Mouse (Mus musculus) lung, embryonic 16.5 days (tissue): ENCODE results near the gene Tbc1d30. TPM values are rescaled to one million over a fixed set of nuclear protein-coding genes. Genes with fewer than 3 reads are reported as not detected.
A peak's percentile ranks its signal among the peaks of the same experiment; 100 is the strongest.

ENCODE experiments used
- ATAC-seq: fragments of 200-750 bp; cut with Nextera tagmentation; 2 replicates; pipeline ENCODE4 v1.8.0; 2017; ENCODE audit warnings: low read depth, mild to moderate bottlenecking, moderate library complexity
- H3K27ac ChIP-seq: fragments of 300-500 bp; sonication (generic); 2 replicates; pipeline ENCODE4 v1.5.1; 2014; ENCODE audit warnings: mild to moderate bottlenecking, control low read depth, low read length
- H3K27me3 ChIP-seq: fragments of 300-500 bp; sonication (generic); 2 replicates; pipeline ENCODE4 v1.6.1; 2014; ENCODE audit warnings: low read depth, low read length, mixed read lengths; ENCODE audit not compliant: control insufficient read depth, insufficient read depth
- H3K36me3 ChIP-seq: fragments of 300-500 bp; sonication (generic); 2 replicates; pipeline ENCODE4 v1.6.1; 2014; ENCODE audit warnings: low read length; ENCODE audit not compliant: control insufficient read depth, insufficient read depth
- H3K4me1 ChIP-seq: fragments of 300-500 bp; sonication (generic); replicated peaks from 2 replicates; pipeline ENCODE4 v1.6.1; 2014; ENCODE audit warnings: low read length, mixed read lengths; ENCODE audit not compliant: control insufficient read depth, insufficient read depth
- H3K4me2 ChIP-seq: fragments of 300-500 bp; sonication (generic); 2 replicates; pipeline ENCODE4 v1.6.1; 2014; ENCODE audit warnings: low read depth, low read length, control low read depth
- H3K4me3 ChIP-seq: fragments of 300-500 bp; sonication (generic); 2 replicates; pipeline ENCODE4 v1.5.1; 2014; ENCODE audit warnings: mild to moderate bottlenecking, low read length, control low read depth
- H3K9ac ChIP-seq: fragments of 300-500 bp; sonication (generic); 2 replicates; pipeline ENCODE4 v1.6.1; 2014; ENCODE audit warnings: low read length, control low read depth
- H3K9me3 ChIP-seq: fragments of 300-500 bp; sonication (generic); 2 replicates; pipeline ENCODE4 v1.6.1; 2016; ENCODE audit warnings: low read length; ENCODE audit not compliant: control insufficient read depth
- WGBS: fragments of 180-500 bp; shearing (Covaris S2); extraction: QIAGEN DNeasy Blood & Tissue Kit; methylation state at CpG from one replicate; pipeline ENCODE4 v1.1.7; 2014; 5-methylcytosine and 5-hydroxymethylcytosine counted together
- polyA plus RNA-seq: library from polyadenylated mRNA; unstranded; fragments of >200 nt; fragmentation: Nextera tagmentation; extraction: Ambion mirVana; gene quantifications from 2 replicates; pipeline ENCODE4 v1.2.1, GENCODE M21; 2015

The Tbc1d30 gene
- polyA plus RNA-seq, 1 experiment from 2014 or later = 2.8 TPM

DNA sequence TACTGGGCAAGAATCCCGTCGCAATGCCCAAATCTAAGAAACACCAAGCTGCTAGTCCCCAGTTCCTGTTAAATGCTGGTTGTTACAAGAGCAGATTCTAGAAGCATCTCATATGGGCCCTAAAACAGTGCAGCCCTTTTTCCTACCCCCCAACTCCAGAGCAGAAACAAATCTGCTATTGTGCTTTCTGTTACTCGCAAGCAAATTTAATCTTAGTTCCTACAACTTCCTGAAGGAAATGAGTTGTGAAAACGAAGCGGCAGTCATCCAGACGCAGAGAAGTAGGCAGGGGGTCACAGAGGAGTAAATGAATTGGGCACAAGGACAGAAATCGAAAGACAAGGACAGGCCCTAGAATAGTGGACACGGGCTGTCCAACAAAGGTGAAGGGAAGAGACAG, 99.9 kb downstream of the Tbc1d30 start:
- Histone ChIP-seq H3K27me3 (no peaks in the 10 kb centered on the region), H3K36me3 (no peaks in the 10 kb centered on the region), H3K4me3 (no peak overlapping the region), H3K4me1 (peaks cover 6% of the 10 kb centered on the region), H3K27ac (peak overlapping the region; percentile 58), H3K9ac (0 out of 2 replicates have a peak overlapping the region, but pooled peaks have one; percentile 35), H3K4me2 (no peak overlapping the region), H3K9me3 (no peaks in the 10 kb centered on the region)
- peak; percentile 29; the same call in 1 of the 2 replicates for ATAC-seq
- 39% methylated on average over 8 of the region's 8 CpGs for WGBS

- Histone ChIP-seq H3K9ac (no peak overlapping the region), H3K36me3 (no peaks in the 10 kb centered on the region), H3K27me3 (no peaks in the 10 kb centered on the region), H3K27ac (no peak overlapping the region), H3K4me3 (no peak overlapping the region), H3K4me2 (no peak overlapping the region), H3K9me3 (no peaks in the 10 kb centered on the region), H3K4me1 (peaks cover 6% of the 10 kb centered on the region)
- ATAC-seq = no peak
- 88% methylated on average over 4 of the region's 4 CpGs for WGBS
Observed at GRCm38 (mm10) chr10:121249820-121250219, 101.3 kb downstream of the Tbc1d30 start.

DNA sequence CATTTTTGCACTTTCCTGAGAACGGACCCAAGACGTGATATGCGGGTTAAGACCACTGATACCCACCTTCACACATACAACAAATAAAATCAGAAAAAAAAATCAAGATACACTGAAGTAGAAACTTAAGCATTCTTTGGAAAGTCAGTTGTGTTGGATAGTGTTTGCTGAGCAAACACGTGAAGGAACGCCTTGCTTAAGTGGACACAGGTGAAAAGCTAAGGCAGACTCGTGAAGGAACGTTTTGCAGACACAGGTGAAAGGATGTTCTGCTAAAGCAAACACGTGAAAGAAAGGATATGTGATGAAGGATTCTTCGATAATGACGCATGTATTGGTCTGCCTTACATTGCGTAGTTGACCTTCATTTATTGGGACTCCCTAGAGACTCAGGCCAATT, 103.5 kb downstream of the Tbc1d30 start:
- Histone ChIP-seq H3K27me3 (no peaks in the 10 kb centered on the region), H3K4me3 (no peak overlapping the region), H3K9me3 (no peaks in the 10 kb centered on the region), H3K27ac (no peak overlapping the region), H3K9ac (no peak overlapping the region), H3K36me3 (no peaks in the 10 kb centered on the region), H3K4me1 (peaks cover 12% of the 10 kb centered on the region), H3K4me2 (no peak overlapping the region)
- WGBS = 63% methylated on average over 11 of the region's 11 CpGs
- ATAC-seq = no peak

- peak overlapping the region; percentile 42; the same call in 1 of the 2 replicates for H3K27ac ChIP-seq
Observed at GRCm38 (mm10) chr10:121246971-121247370, 104.1 kb downstream of the Tbc1d30 start.

GRCm38 (mm10) chr10:121243373-121244207, 107.5 kb downstream of the Tbc1d30 start:
- H3K27ac ChIP-seq = peak overlapping the region; percentile 76

More at GRCm38 (mm10) chr10:121246971-121247370, 104.1 kb downstream of the Tbc1d30 start:
- H3K4me3 ChIP-seq = no peak overlapping the region
- no peak overlapping the region for H3K9ac ChIP-seq
- H3K36me3 ChIP-seq = no peaks in the 10 kb centered on the region
- H3K4me1 ChIP-seq = peaks cover 15% of the 10 kb centered on the region
- ATAC-seq = peak; percentile 73
- H3K4me2 ChIP-seq = peak overlapping the region; percentile 12; the same call in 1 of the 2 replicates
- no peaks in the 10 kb centered on the region for H3K9me3 ChIP-seq
- 47% methylated on average over 21 of the region's 21 CpGs for WGBS
- no peaks in the 10 kb centered on the region for H3K27me3 ChIP-seq

DNA sequence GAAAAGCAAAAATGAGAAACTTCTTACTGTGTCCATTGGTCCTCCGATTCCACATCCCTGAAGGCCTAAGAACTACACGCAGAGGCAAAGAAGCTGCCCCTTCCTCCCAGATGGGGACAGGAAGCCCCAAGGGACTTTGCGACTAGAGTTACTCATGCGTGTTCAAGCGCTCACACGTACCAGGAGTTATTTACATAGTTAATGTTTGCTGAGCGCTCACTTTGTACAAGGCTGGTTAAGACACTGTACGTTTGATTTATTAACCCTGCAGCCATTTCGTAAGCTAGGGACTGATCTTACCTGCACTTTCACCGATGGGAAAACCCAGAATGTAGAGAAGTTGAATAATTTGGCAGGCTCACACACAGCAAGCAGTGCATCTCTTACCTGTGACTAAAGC, 108.5 kb downstream of the Tbc1d30 start:
- Histone ChIP-seq H3K4me3 (no peak overlapping the region), H3K4me2 (no peak overlapping the region), H3K36me3 (no peaks in the 10 kb centered on the region), H3K27ac (peak overlapping the region; percentile 76), H3K9ac (no peak overlapping the region), H3K4me1 (peaks cover 9% of the 10 kb centered on the region), H3K9me3 (no peaks in the 10 kb centered on the region), H3K27me3 (no peaks in the 10 kb centered on the region)
- 54% methylated on average over 10 of the region's 10 CpGs for WGBS
- peak; percentile 75 for ATAC-seq

More at GRCm38 (mm10) chr10:121243373-121244207, 107.5 kb downstream of the Tbc1d30 start:
- Histone ChIP-seq H3K27me3 (no peaks in the 10 kb centered on the region), H3K4me3 (no peak overlapping the region), H3K9ac (no peak overlapping the region), H3K36me3 (no peaks in the 10 kb centered on the region), H3K4me2 (no peak overlapping the region), H3K4me1 (peaks cover 9% of the 10 kb centered on the region), H3K9me3 (no peaks in the 10 kb centered on the region)
- no peak for ATAC-seq
- WGBS = 51% methylated on average over 23 of the region's 23 CpGs

GRCm38 (mm10) chr10:121239065-121239464, 112.0 kb downstream of the Tbc1d30 start:
- Histone ChIP-seq H3K9ac (no peak overlapping the region), H3K4me2 (no peak overlapping the region), H3K36me3 (no peaks in the 10 kb centered on the region), H3K27me3 (no peaks in the 10 kb centered on the region), H3K4me3 (no peak overlapping the region), H3K9me3 (no peaks in the 10 kb centered on the region), H3K27ac (no peak overlapping the region), H3K4me1 (peaks cover 9% of the 10 kb centered on the region)
- no peak for ATAC-seq
- WGBS = 88% methylated on average over 10 of the region's 10 CpGs

GRCm38 (mm10) chr10:121238551-121238950, 112.5 kb downstream of the Tbc1d30 start:
- no peak for ATAC-seq
- Histone ChIP-seq H3K36me3 (no peaks in the 10 kb centered on the region), H3K27me3 (no peaks in the 10 kb centered on the region), H3K4me2 (no peak overlapping the region), H3K4me1 (peaks cover 7% of the 10 kb centered on the region), H3K4me3 (no peak overlapping the region), H3K9ac (no peak overlapping the region), H3K9me3 (no peaks in the 10 kb centered on the region), H3K27ac (no peak overlapping the region)
- 48% methylated on average over 16 of the region's 16 CpGs for WGBS

GRCm38 (mm10) chr10:121237377-121237776, 113.7 kb downstream of the Tbc1d30 start:
- H3K9me3 ChIP-seq = no peaks in the 10 kb centered on the region
- no peak overlapping the region for H3K4me3 ChIP-seq
- H3K27me3 ChIP-seq = no peaks in the 10 kb centered on the region
- H3K4me2 ChIP-seq = no peak overlapping the region
- 66% methylated on average over 5 of the region's 5 CpGs for WGBS
- peaks cover 3% of the 10 kb centered on the region; the same call in 1 of the 2 replicates for H3K4me1 ChIP-seq
- H3K36me3 ChIP-seq = no peaks in the 10 kb centered on the region
- no peak overlapping the region for H3K27ac ChIP-seq
- ATAC-seq = no peak
- no peak overlapping the region for H3K9ac ChIP-seq
